Mouse (Mus musculus): ENCODE measurements at regions not wholly inside any gene's neighbourhood (a gene's known extent, or its start where the extent isn't known, plus 50 kb on each side); places are given as distances from the start of the nearest gene placed in this dataset.

- TF ChIP-seq CTCF (IDR thresholded peaks at IDR 0.05; ENCODE audit: low read depth, low read length) (no peak), POLR2A (IDR thresholded peaks at IDR 0.05; ENCODE audit: borderline replicate concordance, low read depth, low read length) (no peak)
Measured at GRCm38 (mm10) chr10:122551586-122551985, 103.3 kb downstream of the Avpr1a start.

Measured in bone marrow macrophage, adult 2 months (primary cell).